Mouse (Mus musculus) liver, embryonic 14.5 days (tissue): ENCODE results near the gene Armc9. TPM values are rescaled to one million over a fixed set of nuclear protein-coding genes. Genes with fewer than 3 reads are reported as not detected.

ENCODE experiments used
- ATAC-seq: fragments of 200-750 bp; cut with Nextera tagmentation; 2 replicates; pipeline ENCODE4 v1.8.0; 2017; ENCODE audit warnings: moderate number of reproducible peaks, mild to moderate bottlenecking, moderate library complexity; ENCODE audit not compliant: insufficient read depth
- DNase-seq, 3 experiments: peaks; one replicate each; pipeline ENCODE4 v3.0.0-alpha.2; 2012 to 2013; ENCODE audit warnings: low read depth in 3 of 3, low spot score in 3 of 3
- H3K27ac ChIP-seq: fragments of 300-500 bp; sonication (generic); 2 replicates; pipeline ENCODE4 v1.5.1; 2014; ENCODE audit warnings: moderate library complexity, mild to moderate bottlenecking, control low read depth, inconsistent platforms
- H3K27me3 ChIP-seq: fragments of 300-500 bp; sonication (generic); 2 replicates; pipeline ENCODE4 v1.6.1; 2014; ENCODE audit warnings: mild to moderate bottlenecking, low read length, moderate library complexity; ENCODE audit not compliant: control insufficient read depth, insufficient read depth
- H3K36me3 ChIP-seq: fragments of 300-500 bp; sonication (generic); replicated peaks from 2 replicates; pipeline ENCODE4 v1.6.1; 2014; ENCODE audit warnings: low read depth; ENCODE audit not compliant: control insufficient read depth, insufficient read depth
- H3K4me1 ChIP-seq, 2 experiments: fragments of 200-500 bp in 1 of 2; fragments of 300-500 bp in 1 of 2; sonication (generic) in 1 of 2; replicated peaks; 2 replicates each; pipeline ENCODE4 v1.6.1; 2012 to 2014; ENCODE audit warnings: antibody characterized with exemption in 1 of 2, inconsistent platforms in 1 of 2, low read length in 1 of 2; ENCODE audit not compliant: control insufficient read depth in 2 of 2, insufficient read depth in 2 of 2
- H3K4me2 ChIP-seq: fragments of 300-500 bp; sonication (generic); 2 replicates; pipeline ENCODE4 v1.6.1; 2014; ENCODE audit warnings: low read depth, mild to moderate bottlenecking, control low read depth, moderate library complexity
- H3K4me3 ChIP-seq, 2 experiments: fragments of 200-500 bp in 1 of 2; fragments of 300-500 bp in 1 of 2; sonication (generic) in 1 of 2; 2 replicates each; pipeline ENCODE4 v1.5.1; 2012 to 2014; ENCODE audit warnings: low read depth in 2 of 2, low read length in 2 of 2, mild to moderate bottlenecking in 2 of 2, control low read depth in 1 of 2, inconsistent platforms in 1 of 2, moderate library complexity in 1 of 2; ENCODE audit not compliant: insufficient read depth in 1 of 2
- H3K9ac ChIP-seq: fragments of 300-500 bp; sonication (generic); replicated peaks from 2 replicates; pipeline ENCODE4 v1.6.1; 2014; ENCODE audit warnings: mild to moderate bottlenecking, control low read depth, moderate library complexity
- H3K9me3 ChIP-seq: fragments of 300-500 bp; sonication (generic); 2 replicates; pipeline ENCODE4 v1.6.1; 2016; ENCODE audit warnings: low read length, mixed read lengths; ENCODE audit not compliant: control insufficient read depth
- CTCF ChIP-seq: IDR thresholded peaks from 2 replicates; pipeline ENCODE4 v1.5.1; 2016; ENCODE audit warnings: antibody characterized with exemption, low read depth, control low read depth
- EP300 ChIP-seq: IDR thresholded peaks from 2 replicates; pipeline ENCODE4 v1.6.1; 2016; ENCODE audit warnings: antibody characterized with exemption, low read depth
- WGBS: fragments of 180-500 bp; shearing (Covaris S2); extraction: QIAGEN DNeasy Blood & Tissue Kit; methylation state at CpG from one replicate; pipeline ENCODE4 v1.1.7; 2014; ENCODE audit not compliant: insufficient replicate concordance; 5-methylcytosine and 5-hydroxymethylcytosine counted together
- polyA plus RNA-seq, 2 experiments: library from polyadenylated mRNA; depleted of rRNA in 1 of 2; stranded (reverse) in 1 of 2; unstranded in 1 of 2; fragments of >200 nt; fragmentation: Nextera tagmentation in 1 of 2; extraction: Ambion mirVana in 1 of 2; gene quantifications; 2 replicates each; pipeline versions ENCODE4 v1.2.1 to v1.2.3; 2012 to 2014

The Armc9 gene
- polyA plus RNA-seq, 2 experiments = 5.5 to 8.4 TPM

DNA sequence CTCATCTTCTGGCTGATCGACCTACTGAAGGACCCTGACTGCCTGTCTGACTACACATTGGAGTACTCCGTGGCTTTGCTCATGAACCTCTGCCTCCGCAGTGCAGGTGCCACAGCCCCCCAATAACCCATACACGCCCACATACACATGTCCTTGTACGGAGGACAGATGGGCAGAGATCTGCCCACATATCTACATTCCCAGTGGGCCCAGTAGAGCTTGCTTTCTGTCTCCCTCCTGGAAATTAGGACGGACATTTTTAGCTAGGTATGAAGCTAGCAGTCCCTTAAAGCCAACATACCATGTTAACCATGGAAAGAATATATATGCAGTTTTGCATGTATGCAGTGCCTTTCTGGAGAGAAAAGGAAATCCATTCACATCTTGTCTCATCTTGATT, 43.7 kb downstream of the Armc9 start:
- WGBS = 77% methylated on average over 6 of the region's 6 CpGs
- H3K36me3 ChIP-seq = peaks cover 3% of the 10 kb centered on the region

DNA sequence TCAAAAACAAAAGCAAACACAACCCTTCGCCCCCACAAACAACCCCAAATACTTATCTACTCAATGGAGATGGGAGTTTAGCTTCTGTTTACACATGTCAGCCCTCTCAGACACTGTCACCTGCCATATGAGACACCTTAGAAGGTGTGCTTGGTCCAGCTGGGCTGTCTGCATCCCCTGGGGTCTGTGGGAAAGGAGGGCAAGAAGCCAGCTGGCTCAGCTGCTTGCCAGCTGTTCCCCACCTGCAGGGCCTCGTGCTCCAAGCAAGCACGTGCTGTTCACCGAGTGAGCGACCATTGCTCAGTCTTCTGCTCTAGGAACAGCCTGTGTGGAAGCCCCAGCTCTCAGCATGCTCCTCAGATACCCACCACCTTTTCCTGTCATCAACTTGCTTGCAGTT, 44.4 kb downstream of the Armc9 start:
- WGBS = 79% methylated on average over 5 of the region's 5 CpGs
- Histone ChIP-seq H3K9me3 (no peaks in the 10 kb centered on the region), H3K27ac (no peak overlapping the region), H3K4me1 (no peaks in the 10 kb centered on the region), H3K4me2 (no peak overlapping the region), H3K9ac (no peak overlapping the region), H3K27me3 (no peaks in the 10 kb centered on the region), H3K4me3 (no peak overlapping the region), H3K36me3 (peaks cover 3% of the 10 kb centered on the region)
- DNase-seq (no peak), ATAC-seq (no peak)
- TF ChIP-seq CTCF = no peak
- TF ChIP-seq EP300 = no peak

More for the DNA sequence above, 43.7 kb downstream of the Armc9 start:
- DNase-seq (no peak), ATAC-seq (no peak)
- no peaks in the 10 kb centered on the region for H3K4me1 ChIP-seq
- H3K4me3 ChIP-seq = no peak overlapping the region
- no peak overlapping the region for H3K9ac ChIP-seq
- H3K27me3 ChIP-seq = no peaks in the 10 kb centered on the region
- H3K27ac ChIP-seq = no peak overlapping the region
- H3K9me3 ChIP-seq = no peaks in the 10 kb centered on the region
- no peak overlapping the region for H3K4me2 ChIP-seq
- no peak for TF ChIP-seq CTCF
- TF ChIP-seq EP300 = no peak

DNA sequence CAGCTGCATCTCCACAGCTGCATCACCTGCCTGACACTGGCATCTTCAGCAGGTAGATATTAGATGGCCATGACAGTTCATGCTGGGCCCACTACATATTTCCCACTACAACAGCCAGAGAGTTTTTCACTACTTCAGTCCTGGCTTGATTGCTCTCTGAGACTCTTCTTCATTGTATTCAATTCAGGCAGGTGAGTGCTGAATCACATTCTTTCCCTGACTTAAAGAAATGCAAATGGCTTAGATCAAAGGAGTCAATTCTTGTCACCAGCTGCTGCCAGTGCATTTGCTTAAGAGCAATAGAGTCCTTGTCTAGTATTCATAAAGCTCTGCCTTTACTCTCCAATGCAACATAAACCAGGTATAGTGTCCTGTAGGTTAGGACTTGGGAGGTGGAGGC, 46.7 kb downstream of the Armc9 start:
- H3K4me3 ChIP-seq = no peak overlapping the region
- ATAC-seq (no peak), DNase-seq (no peak)
- H3K36me3 ChIP-seq = peaks cover 3% of the 10 kb centered on the region
- H3K9ac ChIP-seq = no peak overlapping the region
- no peaks in the 10 kb centered on the region for H3K4me1 ChIP-seq
- H3K4me2 ChIP-seq = no peak overlapping the region
- TF ChIP-seq EP300 (no peak), CTCF (no peak)
- no peak overlapping the region for H3K27ac ChIP-seq
- no peaks in the 10 kb centered on the region for H3K27me3 ChIP-seq
- H3K9me3 ChIP-seq = no peaks in the 10 kb centered on the region

DNA sequence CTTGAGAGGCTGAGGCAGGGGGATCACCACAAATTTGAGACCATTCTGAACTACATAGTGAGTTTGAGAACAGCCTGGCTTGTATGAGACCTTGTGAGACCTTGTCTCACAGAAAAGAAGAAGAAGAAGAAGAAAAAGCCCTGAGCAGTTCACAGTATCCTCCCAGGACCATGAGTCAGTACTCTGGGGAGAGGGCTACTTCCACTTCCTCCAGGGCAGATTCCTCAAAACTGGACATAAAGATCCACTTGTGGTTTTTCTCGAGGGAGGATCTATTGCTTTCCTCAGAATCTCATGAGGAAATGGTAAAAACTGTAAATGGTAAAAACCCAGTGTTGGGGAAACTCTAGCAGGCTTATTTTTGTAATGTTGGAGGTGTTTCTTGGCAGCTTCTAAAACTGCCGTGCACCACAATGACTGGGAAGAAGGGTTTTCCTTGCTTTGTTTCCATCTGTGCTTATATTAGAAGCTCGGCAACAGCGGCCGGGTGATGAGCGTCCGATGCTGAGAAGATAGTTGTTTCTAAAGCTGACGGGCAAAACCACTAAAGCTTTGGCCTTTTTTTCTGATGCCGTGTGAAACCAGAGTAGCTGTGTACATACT, 48.1 kb downstream of the Armc9 start:
- WGBS = 79% methylated on average over 9 of the region's 9 CpGs
- H3K4me3 ChIP-seq = no peak overlapping the region
- H3K27ac ChIP-seq = no peak overlapping the region
- no peak for ATAC-seq
- H3K4me1 ChIP-seq = no peaks in the 10 kb centered on the region
- H3K9me3 ChIP-seq = no peaks in the 10 kb centered on the region
- H3K9ac ChIP-seq = no peak overlapping the region
- H3K36me3 ChIP-seq = peaks cover 3% of the 10 kb centered on the region
- TF ChIP-seq CTCF (no peak), EP300 (no peak)
- DNase-seq = no peak
- H3K27me3 ChIP-seq = no peaks in the 10 kb centered on the region
- no peak overlapping the region for H3K4me2 ChIP-seq

DNA sequence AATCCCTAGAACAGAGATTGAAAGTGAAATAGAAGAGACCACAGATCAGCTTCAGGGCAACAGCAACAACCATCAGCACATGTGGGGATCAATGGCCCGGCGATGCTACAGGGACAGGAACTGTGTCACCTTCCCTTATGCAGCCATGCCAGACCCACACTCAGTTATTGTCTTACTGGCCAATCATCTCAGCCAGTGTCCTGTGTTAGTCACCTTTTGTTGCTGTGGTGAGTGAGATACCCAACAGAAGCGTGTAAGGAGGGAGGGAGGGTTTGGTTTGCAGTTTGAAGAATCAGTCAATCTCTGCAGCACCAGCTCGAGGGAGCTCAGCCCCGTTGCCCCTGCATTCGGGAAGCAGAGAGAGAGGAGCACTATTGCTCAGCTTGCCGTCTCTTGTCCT, 56.1 kb downstream of the Armc9 start:
- no peak for TF ChIP-seq CTCF
- no peak for TF ChIP-seq EP300
- ATAC-seq = no peak
- Histone ChIP-seq H3K27me3 (no peaks in the 10 kb centered on the region), H3K4me1 (peaks cover 18 to 30% of the 10 kb centered on the region in 2 experiments), H3K9ac (no peak overlapping the region), H3K4me3 (no peak overlapping the region), H3K27ac (no peak overlapping the region), H3K36me3 (peaks cover 2% of the 10 kb centered on the region; the same call in 1 of the 2 replicates), H3K9me3 (no peaks in the 10 kb centered on the region), H3K4me2 (no peak overlapping the region)
- WGBS = 63% methylated on average over 7 of the region's 7 CpGs
- no peak for DNase-seq
